Mouse (Mus musculus): Measurements from ENCODE around the gene Twf2. TPM values are rescaled to one million over a fixed set of nuclear protein-coding genes. Genes with fewer than 3 reads are reported as not detected.

Gene Twf2
- 141 TPM for polyA plus RNA-seq (2017; shearing (Covaris generic))

GRCm38 (mm10) chr9:106202819-106203636 lies at the start of gene Twf2:
Gene Twf2 (plus strand): TSS chr9:106203108.

GRCm38 (mm10) chr9:106158037-106158491 lies 44.8 kb upstream of the Twf2 start, which contains the start of gene Glyctk:
Gene Glyctk (minus strand): TSS chr9:106158138.

GRCm38 (mm10) chr9:106170556-106171345 lies 32.2 kb upstream of the Twf2 start, which contains the start of gene Wdr82:
Gene Wdr82 (plus strand): TSS chr9:106170928.

GRCm38 (mm10) chr9:106199535-106200272 lies 3.2 kb upstream of the Twf2 start, which contains the start of gene Ppm1m:
Gene Ppm1m (minus strand): TSS chr9:106199746.

GRCm38 (mm10) chr9:106222261-106222851 lies 19.4 kb downstream of the Twf2 start, which contains the start of gene Tlr9:
Gene Tlr9 (plus strand): TSS chr9:106222598.

Other genes starting within 250 kb of the Twf2 start
- gene Col6a5, start 242.5 kb upstream of the Twf2 start, polyA plus RNA-seq (2017; shearing (Covaris generic)), result not detected
- gene Col6a4, start 106.3 kb upstream of the Twf2 start, polyA plus RNA-seq (2017; shearing (Covaris generic)), result not detected
- gene Glyctk, start 45.0 kb upstream of the Twf2 start, polyA plus RNA-seq (2017; shearing (Covaris generic)), result 4.4 TPM
- 64.4 TPM for gene Wdr82, start 32.2 kb upstream of the Twf2 start, polyA plus RNA-seq (2017; shearing (Covaris generic))
- gene Ppm1m, start 3.4 kb upstream of the Twf2 start, polyA plus RNA-seq (2017; shearing (Covaris generic)), result 41.3 TPM
- gene Tlr9, start 19.5 kb downstream of the Twf2 start, polyA plus RNA-seq (2017; shearing (Covaris generic)), result not detected
- 33.6 TPM for gene Alas1, start 45.5 kb downstream of the Twf2 start, polyA plus RNA-seq (2017; shearing (Covaris generic))
- 3.2 TPM for gene Poc1a, start 78.0 kb downstream of the Twf2 start, polyA plus RNA-seq (2017; shearing (Covaris generic))
- gene Dusp7, start 165.5 kb downstream of the Twf2 start, polyA plus RNA-seq (2017; shearing (Covaris generic)), result 27.5 TPM
- 699 TPM for gene Rpl29, start 226.3 kb downstream of the Twf2 start, polyA plus RNA-seq (2017; shearing (Covaris generic))
- gene Acy1, start 235.2 kb downstream of the Twf2 start, polyA plus RNA-seq (2017; shearing (Covaris generic)), result 13.8 TPM
- gene Abhd14b, start 244.4 kb downstream of the Twf2 start, polyA plus RNA-seq (2017; shearing (Covaris generic)), result 5.1 TPM
- gene Abhd14a, start 244.6 kb downstream of the Twf2 start, polyA plus RNA-seq (2017; shearing (Covaris generic)), result 8.6 TPM